In genomic region chr14:104533075-104533474, GRCm38 (mm10) we compare ENCODE assay signal across 18 mouse cellular contexts. TPM values are rescaled to one million over a fixed set of nuclear protein-coding genes. Genes with fewer than 3 reads are reported as not detected.
A peak's percentile ranks its signal among the peaks of the same experiment; 100 is the strongest.
DNase-seq lines count a peak whose midpoint lies in the region; ATAC-seq and TF ChIP-seq lines count a peak whose summit lies in the region.
"Had no signal": no experiment of that assay in that cellular context is flagged by ENCODE, and none has a peak within 500 bp of the region (broad histone marks: within the 10 kb centered on the region; RNA-seq: fewer than 3 reads in every experiment).

No protein-coding gene starts in this region.

- intact Hi-C loops in gastrocnemius, postnatal 14 days (cut with DNase I; ENCODE audit: low total_unique reads): no loop called here

- H3K9me3 ChIP-seq in embryonic facial prominence, embryonic 11.5 days (replicated peaks; ENCODE audit: control insufficient read depth, low read length): no peaks in the 10 kb centered on the region
- H3K9me3 ChIP-seq in embryonic facial prominence, embryonic 10.5 days: no peaks in the 10 kb centered on the region
- no peaks in the 10 kb centered on the region for H3K9me3 ChIP-seq in liver, postnatal 0 days (ENCODE audit: low read length)
- H3K9me3 ChIP-seq: heart, embryonic 12.5 days; kidney, embryonic 15.5 days had no signal

- WGBS in embryonic facial prominence, embryonic 11.5 days: 67% methylated on average over 5 of the region's 5 CpGs
- 73% methylated on average over 5 of the region's 5 CpGs for WGBS in embryonic facial prominence, embryonic 10.5 days
- 62% methylated on average over 5 of the region's 5 CpGs for WGBS in liver, postnatal 0 days (ENCODE audit: insufficient replicate concordance)

- in situ Hi-C loops in Patski (cut with MboI; ENCODE audit: low pct_unique_long_range_greater_than_20kb): no loop called here

- no peak for TF ChIP-seq EP300 in liver, postnatal 0 days (IDR thresholded peaks at IDR 0.05; ENCODE audit: low read depth)

- H3K27ac ChIP-seq in embryonic facial prominence, embryonic 11.5 days (replicated peaks; ENCODE audit: low read depth, low read length): no peak overlapping the region
- H3K27ac ChIP-seq in embryonic facial prominence, embryonic 10.5 days (replicated peaks): no peak overlapping the region
- H3K27ac ChIP-seq in liver, postnatal 0 days (ENCODE audit: low read depth): no peak overlapping the region
- H3K27ac ChIP-seq: kidney, embryonic 15.5 days had no signal

- POLR2A ChIA-PET in Patski (lab: Charles Lee): interaction anchor here (0.7 kb wide), 1 partner anchor 314 kb away, joined by 4 read pairs; no protein-coding TSS in a partner anchor

- H3K36me3 ChIP-seq in embryonic facial prominence, embryonic 11.5 days (replicated peaks; ENCODE audit: control insufficient read depth, insufficient read depth, low read depth, low read length): no peaks in the 10 kb centered on the region
- no peaks in the 10 kb centered on the region for H3K36me3 ChIP-seq in embryonic facial prominence, embryonic 10.5 days (replicated peaks)
- H3K36me3 ChIP-seq in liver, postnatal 0 days (replicated peaks; ENCODE audit: insufficient read depth, low read length): no peaks in the 10 kb centered on the region
- no peaks in the 10 kb centered on the region for H3K36me3 ChIP-seq in splenic B cell, adult 2 months (ENCODE audit: control insufficient read depth, insufficient read depth, low read length, poor library complexity, severe bottlenecking)
- H3K36me3 ChIP-seq: heart, embryonic 12.5 days; kidney, embryonic 15.5 days had no signal

- peak; percentile 19 for DNase-seq in embryonic facial prominence, embryonic 11.5 days (ENCODE audit: low spot score)
- DNase-seq in embryonic facial prominence, embryonic 10.5 days (ENCODE audit: low spot score): no peak
- DNase-seq in liver, postnatal 0 days: no peak
- DNase-seq in liver (no peak), Patski (ENCODE audit: low read depth, low spot score) (no peak)
- DNase-seq in splenic B cell, adult 2 months (ENCODE audit: low read depth, low spot score): peak; percentile 10
- no peak for DNase-seq in layer of hippocampus, postnatal 25 days (ENCODE audit: extremely low spot score in 1 of 2, low spot score in 1 of 2)
- DNase-seq in gastrocnemius, postnatal 14 days: no peak
- DNase-seq: adrenal gland, adult 2 months; cerebellum, adult 11-12 months; gastrocnemius, postnatal 36 days; heart, postnatal 4 days; spleen, adult 18-20 months had no signal

- no peaks in the 10 kb centered on the region for H3K27me3 ChIP-seq in embryonic facial prominence, embryonic 11.5 days (ENCODE audit: control insufficient read depth, insufficient read depth, low read length)
- no peaks in the 10 kb centered on the region for H3K27me3 ChIP-seq in embryonic facial prominence, embryonic 10.5 days (replicated peaks; ENCODE audit: low read depth, poor library complexity, severe bottlenecking)
- no peaks in the 10 kb centered on the region for H3K27me3 ChIP-seq in liver, postnatal 0 days (ENCODE audit: insufficient read depth, low read length)
- H3K27me3 ChIP-seq in Patski: peaks cover 43% of the 10 kb centered on the region
- H3K27me3 ChIP-seq in splenic B cell, adult 2 months (ENCODE audit: control insufficient read depth, insufficient read depth, low read length, poor library complexity, severe bottlenecking): no peaks in the 10 kb centered on the region
- H3K27me3 ChIP-seq: heart, embryonic 12.5 days; kidney, embryonic 15.5 days had no signal

- no peaks in the 10 kb centered on the region for H3K4me1 ChIP-seq in embryonic facial prominence, embryonic 11.5 days (ENCODE audit: control insufficient read depth, insufficient read depth, low read length)
- H3K4me1 ChIP-seq in embryonic facial prominence, embryonic 10.5 days: no peaks in the 10 kb centered on the region
- H3K4me1 ChIP-seq in liver, postnatal 0 days (ENCODE audit: insufficient read depth): no peaks in the 10 kb centered on the region
- H3K4me1 ChIP-seq: heart, embryonic 12.5 days had no signal

- H3K4me2 ChIP-seq in embryonic facial prominence, embryonic 11.5 days (ENCODE audit: low read depth, low read length): no peak overlapping the region
- H3K4me2 ChIP-seq in liver, postnatal 0 days (ENCODE audit: low read depth, low read length): no peak overlapping the region
- H3K4me2 ChIP-seq: heart, embryonic 12.5 days; kidney, embryonic 15.5 days; liver, embryonic 11.5 days; midbrain, embryonic 11.5 days had no signal

- CTCF ChIA-PET in Patski (lab: Charles Lee): interaction anchor here (1.3 to 1.4 kb wide), 2 partner anchors 23 to 28 kb away, joined by 3 to 4 read pairs; no protein-coding TSS in a partner anchor

- no peak overlapping the region for H3K9ac ChIP-seq in embryonic facial prominence, embryonic 11.5 days (replicated peaks; ENCODE audit: low read length)
- no peak overlapping the region for H3K9ac ChIP-seq in liver, postnatal 0 days (replicated peaks)
- H3K9ac ChIP-seq: heart, embryonic 12.5 days; kidney, embryonic 15.5 days had no signal

- no peak overlapping the region for H3K4me3 ChIP-seq in embryonic facial prominence, embryonic 11.5 days (ENCODE audit: low read depth, low read length)
- no peak overlapping the region for H3K4me3 ChIP-seq in embryonic facial prominence, embryonic 10.5 days
- H3K4me3 ChIP-seq in liver, postnatal 0 days (ENCODE audit: low read depth, low read length): no peak overlapping the region
- H3K4me3 ChIP-seq: heart, embryonic 12.5 days; kidney, embryonic 15.5 days had no signal

- no peak for ATAC-seq in embryonic facial prominence, embryonic 11.5 days (replicated peaks; ENCODE audit: insufficient number of reproducible peaks, low FRiP score, low TSS enrichment, low read depth)
- no peak for ATAC-seq in liver, postnatal 0 days
- ATAC-seq in Patski: no peak
- ATAC-seq: inflammation-experienced regulatory T-cells, adult 6 months had no signal

- peak; percentile 17; the same call in 1 of the 2 replicates for TF ChIP-seq CTCF in liver, postnatal 0 days (IDR thresholded peaks at IDR 0.05; ENCODE audit: low read depth)
- peak; percentile 16 for TF ChIP-seq CTCF in Patski (IDR thresholded peaks at IDR 0.05)

RNA-seq across cellular contexts. Expression of gene Rnf219, which starts 10.6 kb away (rescaled TPM):
- 43.2 and 44.4 TPM in 2 replicates for polyA plus RNA-seq in embryonic facial prominence, embryonic 11.5 days (2014; fragmentation: Nextera tagmentation; extraction: Ambion mirVana)
- polyA plus RNA-seq in embryonic facial prominence, embryonic 10.5 days (2016; fragmentation: Nextera tagmentation; extraction: Ambion mirVana): 52.5 and 60.3 TPM in 2 replicates
- 4.0 and 4.3 TPM in 2 replicates for polyA plus RNA-seq in liver, postnatal 0 days (2015; fragmentation: Nextera tagmentation; extraction: Ambion mirVana)
- 9.5 TPM for polyA plus RNA-seq in Patski (2021)
- total RNA-seq in layer of hippocampus, postnatal 25 days (2021): 10 to 100 TPM; 12.8 to 16.3 TPM
- total RNA-seq in gastrocnemius, postnatal 14 days (2021): 1 to 10 TPM; 3.3 to 4.5 TPM

Comparison
In these comparisons a context has a peak if more than half of its experiments do, and no peak if none do; other contexts are left out.
1. DNase-seq: peak in embryonic facial prominence, embryonic 11.5 days (single experiment) and splenic B cell, adult 2 months (single experiment); none in embryonic facial prominence, embryonic 10.5 days (single experiment), liver, postnatal 0 days (single experiment), liver (single experiment), Patski (single experiment), layer of hippocampus, postnatal 25 days (0 of 2) and gastrocnemius, postnatal 14 days (single experiment).